Mouse (Mus musculus) 3T3-L1 (cell line): ENCODE measurements at regions not wholly inside any gene's neighbourhood (a gene's known extent, or its start where the extent isn't known, plus 50 kb on each side); places are given as distances from the start of the nearest gene placed in this dataset.
A peak's percentile ranks its signal among the peaks of the same experiment; 100 is the strongest.

Experiments
- DNase-seq: peaks from one replicate; pipeline ENCODE4 v3.0.0-alpha.2; 2015; ENCODE audit warnings: low read depth, low spot score

DNA sequence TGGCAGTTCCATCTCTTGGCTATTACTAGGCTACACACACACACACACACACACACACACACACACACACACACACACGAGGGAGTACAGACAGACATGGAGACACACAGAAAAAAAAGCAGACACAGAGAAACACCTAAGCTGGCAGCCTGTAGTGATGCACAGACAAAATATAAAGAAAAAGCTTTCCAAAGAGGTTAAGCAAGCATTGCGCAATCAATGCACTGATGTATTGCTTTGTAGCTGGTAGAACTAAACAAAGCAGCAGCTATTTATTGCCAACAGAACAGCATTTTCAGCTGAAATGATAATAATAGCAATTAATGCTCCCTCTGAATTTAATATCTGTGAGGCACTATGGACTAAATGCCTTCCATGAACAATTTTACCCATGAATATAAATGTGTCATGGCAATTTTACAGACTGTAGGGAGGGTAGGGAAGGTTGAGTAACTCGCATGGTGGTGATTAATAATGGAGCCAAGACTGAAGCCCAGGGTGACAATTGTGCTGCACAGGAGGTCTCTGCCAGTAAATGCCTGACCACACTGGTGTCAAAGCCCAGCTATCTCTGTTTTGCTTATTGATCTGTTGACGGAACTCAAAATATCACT is 271.7 kb downstream of the Gm11361 start:
- peak; percentile 40 for DNase-seq

DNA sequence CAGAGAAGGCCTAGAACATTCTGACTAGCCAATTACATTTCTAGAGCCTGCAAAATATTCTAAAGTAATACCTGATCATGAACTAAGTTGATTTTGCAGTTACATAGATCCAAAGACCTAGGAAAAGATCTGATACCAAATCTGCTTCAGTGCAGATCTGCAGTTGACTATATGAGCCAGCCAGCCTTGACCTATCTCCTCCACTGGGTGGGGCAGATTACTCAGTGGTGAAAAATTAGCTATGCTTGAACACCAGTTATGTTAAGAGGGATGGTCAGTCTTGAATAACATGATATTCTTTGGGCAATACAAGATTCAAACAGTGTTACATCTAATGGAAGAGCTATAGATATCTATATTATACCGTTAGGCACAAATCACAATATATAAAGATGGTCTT is 269.0 kb downstream of the Gm11361 start:
- peak; percentile 56 for DNase-seq

DNA sequence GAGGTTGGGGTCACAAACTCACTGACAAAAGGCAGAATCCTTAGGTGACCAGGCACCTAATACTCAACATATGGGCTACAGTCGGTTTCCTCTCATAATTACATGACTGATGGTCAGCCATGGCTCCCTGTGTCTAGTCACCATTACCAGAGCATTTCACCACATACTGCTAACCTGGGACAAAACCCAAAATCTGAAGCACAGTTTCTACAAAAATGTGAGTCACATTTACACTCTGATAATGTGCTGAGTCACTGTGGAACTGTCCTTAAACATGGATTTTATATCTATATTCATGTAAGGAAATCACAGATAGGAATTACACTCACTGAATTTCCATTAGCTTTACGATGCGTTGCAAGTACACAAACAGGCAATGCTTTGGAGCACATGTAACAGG is 267.1 kb downstream of the Gm11361 start:
- peak; percentile 69 for DNase-seq

DNA sequence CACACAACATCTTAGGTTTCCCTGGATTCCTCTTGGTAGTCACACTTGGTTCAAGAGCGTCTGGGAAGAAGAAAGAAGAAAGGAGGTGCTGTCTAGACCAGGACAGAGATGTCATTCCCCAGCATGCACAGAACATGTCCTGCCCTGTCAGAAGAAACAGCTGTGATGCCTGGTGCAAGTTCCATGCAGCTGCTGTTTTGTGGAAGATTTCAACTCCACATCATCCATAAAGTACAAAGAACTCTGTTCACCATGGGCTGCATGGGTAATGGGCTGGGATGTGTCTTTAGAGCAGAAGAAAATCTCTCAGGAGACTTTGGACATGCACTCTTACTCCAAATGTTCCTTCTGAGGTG is 262.8 kb downstream of the Gm11361 start:
- DNase-seq = no peak

DNA sequence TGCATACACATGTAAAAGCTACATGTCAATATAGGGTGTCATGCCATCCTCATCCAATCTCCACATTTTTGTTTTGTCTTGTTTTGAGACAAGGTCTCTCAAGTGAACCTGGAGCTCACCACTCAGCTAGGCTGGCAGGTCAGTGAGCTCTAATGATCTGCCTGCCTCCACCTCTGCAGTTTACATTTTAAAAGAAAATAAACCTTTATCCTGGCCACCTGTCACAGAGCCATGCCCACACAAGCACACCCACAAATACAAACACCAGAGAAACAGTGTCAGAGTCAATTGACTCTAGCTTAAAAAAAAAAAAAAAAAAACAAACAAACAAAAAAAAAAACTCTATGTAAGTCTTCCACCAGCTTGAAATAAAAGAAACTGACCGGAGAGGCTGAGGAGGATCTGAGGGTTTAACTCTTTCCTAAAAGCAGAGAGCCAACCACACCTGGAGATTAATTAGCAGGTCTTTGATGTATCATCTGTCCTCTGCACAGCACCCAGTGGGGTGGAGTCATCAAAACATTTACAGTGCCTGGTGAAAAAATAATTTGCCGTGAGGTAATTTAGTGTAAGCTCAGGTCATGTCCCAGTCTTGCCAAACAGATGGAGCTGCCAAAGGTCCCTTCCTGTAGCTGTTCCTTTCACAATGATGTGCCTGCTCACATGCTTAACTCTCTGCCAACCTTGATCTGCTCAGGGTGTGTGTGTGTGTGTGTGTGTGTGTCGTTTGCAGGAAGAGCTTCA is 262.2 kb downstream of the Gm11361 start:
- no peak for DNase-seq

DNA sequence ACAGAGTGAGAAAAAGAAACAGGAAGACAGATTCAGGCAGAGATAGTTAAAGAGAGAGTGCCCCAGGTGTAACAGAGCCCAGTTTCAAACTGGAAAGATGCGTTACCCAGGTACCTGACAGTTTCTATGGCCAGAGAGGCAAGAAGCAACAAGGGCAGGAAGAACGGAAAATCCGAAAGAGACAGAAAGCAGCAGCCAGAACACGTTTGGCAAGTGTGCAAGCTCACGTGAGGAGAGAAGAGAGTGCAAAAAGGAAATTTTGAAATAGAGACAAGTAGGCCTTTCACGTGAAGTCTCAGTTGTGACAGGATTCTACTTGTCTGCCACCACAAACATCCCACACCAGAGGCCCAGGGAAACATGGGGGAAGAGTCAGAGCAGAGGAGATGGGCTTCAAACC is 259.8 kb downstream of the Gm11361 start:
- no peak for DNase-seq

DNA sequence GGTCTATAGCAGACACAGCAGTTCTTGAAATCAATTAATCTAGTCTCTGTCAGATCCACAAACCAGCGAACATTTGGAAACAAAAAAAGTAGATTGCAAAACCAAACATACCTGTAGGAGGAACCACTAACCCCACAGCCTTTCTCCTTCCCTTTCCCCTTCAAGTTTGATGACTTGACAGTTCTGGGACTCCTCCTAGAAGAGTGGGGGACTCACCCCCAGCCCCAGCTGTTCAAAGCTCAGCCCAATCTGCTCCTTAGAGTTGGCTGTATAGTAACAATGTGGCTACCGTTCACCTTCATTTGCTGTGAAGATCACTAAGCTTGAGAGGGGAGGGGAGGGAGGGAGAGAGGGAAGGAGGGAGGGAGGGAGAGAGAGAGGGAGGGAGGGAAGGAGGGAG is 259.3 kb downstream of the Gm11361 start:
- no peak for DNase-seq

DNA sequence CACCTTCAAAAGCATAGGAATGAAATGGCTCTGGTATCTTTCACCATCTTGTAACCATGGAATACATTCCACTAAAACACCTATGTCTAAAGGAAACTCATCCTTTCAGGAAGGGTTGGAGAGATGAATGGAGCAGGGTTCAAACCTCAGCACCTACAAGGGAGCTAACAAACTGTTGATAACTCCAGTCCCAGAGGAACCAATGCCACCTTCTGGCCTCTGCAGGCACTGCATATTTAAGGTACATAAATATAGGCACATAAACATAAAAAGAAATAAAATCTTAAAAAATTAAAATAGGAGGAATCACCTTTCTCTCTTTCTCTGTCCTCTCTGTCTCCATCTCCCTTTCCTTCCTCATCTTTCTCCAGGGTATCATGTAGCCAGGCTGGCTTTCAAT is 256.9 kb downstream of the Gm11361 start:
- no peak for DNase-seq

DNA sequence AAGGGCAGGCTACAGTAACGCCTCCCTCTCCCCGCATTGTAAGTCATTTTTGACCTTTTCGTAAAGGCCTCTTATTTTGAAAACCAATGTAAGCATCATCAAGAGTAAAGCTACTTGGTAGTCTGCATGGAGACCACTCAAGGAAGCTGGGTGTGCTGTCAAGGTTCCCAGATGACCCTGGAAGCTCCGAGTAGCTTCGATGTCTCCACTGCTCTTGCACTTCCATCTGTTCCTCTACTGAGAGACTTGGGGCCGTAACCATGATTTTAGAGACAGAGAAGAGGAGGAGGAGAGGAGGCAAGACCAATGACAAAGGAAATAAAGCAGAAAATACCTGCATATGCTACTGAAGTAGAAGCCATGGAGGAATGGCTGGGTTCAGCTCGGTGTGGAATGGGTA is 256.0 kb downstream of the Gm11361 start:
- no peak for DNase-seq

DNA sequence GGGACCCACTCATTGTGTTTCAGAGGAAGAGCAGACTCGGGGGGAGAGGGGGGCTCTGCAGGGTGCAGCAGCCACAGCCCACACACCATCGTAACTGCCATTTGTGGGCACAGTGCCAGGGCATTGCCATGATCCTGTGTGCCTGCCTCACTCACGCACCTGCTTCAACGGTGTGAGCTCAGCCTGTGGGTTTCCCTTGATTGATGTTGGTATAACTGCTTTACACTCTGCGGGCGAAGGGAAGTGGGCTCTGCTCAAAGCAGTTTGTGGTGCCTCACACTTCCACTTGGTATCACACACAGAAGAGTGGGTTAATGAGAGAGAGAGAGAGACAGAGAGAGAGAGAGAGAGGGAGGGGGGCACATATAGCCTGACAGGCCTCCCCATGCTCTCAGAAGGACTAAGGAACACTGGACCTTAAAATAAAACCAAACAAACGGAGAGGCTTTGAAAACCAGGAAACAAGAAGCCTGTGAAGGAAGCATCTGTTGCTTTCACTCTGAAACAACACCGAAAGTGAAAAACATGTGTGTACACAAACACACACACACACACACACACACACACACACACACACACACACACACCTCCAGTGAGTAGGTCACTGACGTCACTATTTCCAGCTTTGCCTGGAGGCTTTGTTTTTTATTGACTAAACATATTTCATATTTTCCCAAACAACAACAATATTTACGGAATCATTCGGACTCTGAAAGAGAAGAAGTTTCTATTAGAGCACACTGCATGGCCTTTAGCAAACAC is 255.4 kb downstream of the Gm11361 start:
- DNase-seq = no peak

DNA sequence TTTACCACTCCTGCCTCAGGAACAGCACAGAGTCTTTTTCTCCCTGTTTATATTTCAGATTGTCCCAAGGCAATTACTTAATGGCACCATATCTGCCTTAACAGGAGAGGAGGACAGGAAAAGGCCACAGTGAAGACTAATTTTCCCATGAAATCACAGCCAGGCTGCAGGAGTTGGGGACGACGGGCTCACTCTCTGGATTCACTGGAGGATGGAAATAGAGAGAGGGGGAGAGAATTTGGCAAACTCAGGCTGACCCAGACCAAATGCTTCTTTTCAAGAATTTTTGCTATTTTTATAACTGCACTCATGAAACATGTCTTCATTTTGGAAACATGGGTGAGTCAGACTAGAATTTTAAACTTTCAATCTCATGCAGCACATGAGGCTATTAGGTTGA is 250.9 kb downstream of the Gm11361 start:
- no peak for DNase-seq

DNA sequence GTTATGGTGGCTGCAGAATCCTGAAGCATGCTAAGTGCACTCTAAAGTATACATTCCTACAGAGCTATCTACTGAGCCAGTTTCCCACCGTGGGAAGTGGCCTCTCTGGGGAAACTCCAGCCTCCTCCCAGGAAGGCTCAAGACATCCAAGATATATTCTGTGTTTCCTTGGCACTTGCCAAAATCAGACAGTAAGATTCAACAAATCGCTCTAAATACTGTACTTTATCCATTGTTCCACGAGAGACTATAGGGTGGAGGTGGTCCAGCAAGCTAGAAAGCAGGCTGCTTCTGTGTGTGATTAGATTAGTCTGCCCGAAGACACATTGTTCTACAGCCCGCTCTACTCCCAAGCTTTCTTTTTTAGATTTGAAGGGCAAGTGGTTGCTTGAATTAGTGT is 250.5 kb downstream of the Gm11361 start:
- no peak for DNase-seq

DNA sequence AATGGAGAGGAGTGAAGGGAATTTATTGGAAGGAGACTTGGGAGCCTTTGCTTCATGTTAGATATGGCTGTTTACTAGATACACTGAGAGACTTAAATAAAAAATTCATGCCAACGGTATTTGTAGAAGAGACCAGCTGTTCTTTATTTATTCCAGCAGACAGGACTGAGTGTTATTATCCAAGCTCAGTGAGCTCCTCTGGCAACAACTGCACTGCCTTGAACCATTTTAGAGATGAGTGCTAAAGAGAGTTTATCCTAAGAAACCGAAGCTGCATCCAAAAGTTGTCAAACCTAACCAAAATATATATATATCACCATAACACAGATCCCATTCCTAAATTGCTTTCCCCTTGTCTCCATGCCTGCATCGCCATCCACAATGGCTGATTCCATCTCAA is 247.0 kb downstream of the Gm11361 start:
- DNase-seq = no peak

DNA sequence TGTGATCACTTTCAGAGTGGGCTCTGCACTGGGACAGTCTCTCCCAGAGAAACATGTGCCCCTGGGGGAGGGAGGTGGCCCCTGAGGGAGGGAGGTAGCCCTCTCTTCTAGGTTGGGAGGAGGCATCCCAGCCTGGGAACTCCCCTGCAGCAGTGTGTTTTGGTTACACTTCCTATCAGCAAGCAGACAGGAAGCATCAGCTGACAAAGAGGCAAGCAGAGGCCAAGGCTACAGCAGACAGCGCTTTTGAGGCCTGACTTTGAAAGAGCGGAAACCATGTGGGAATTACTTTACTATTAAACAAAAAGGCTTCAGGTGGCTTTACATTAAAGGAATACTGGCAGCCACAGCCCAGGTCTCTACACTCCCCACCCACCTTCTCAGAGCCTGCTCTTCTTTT is 244.8 kb downstream of the Gm11361 start:
- DNase-seq = no peak

DNA sequence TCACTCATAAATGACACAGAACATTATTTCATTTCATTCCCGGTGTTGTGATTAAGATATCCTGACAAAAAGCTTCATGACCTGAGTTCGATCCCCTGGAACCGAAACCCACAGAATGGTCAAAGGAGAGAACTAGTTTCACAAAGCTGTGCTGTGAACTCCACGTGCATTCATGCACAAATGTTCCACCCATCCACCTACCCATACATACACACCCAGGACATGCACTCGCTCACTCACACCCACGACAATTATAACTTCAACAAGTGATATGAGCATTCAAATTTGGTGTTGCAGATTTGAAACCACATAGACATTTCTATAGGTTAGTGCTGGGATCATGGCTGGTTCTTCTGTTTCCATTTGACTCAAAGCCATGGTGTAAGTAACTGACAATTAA is 243.4 kb downstream of the Gm11361 start:
- no peak for DNase-seq

DNA sequence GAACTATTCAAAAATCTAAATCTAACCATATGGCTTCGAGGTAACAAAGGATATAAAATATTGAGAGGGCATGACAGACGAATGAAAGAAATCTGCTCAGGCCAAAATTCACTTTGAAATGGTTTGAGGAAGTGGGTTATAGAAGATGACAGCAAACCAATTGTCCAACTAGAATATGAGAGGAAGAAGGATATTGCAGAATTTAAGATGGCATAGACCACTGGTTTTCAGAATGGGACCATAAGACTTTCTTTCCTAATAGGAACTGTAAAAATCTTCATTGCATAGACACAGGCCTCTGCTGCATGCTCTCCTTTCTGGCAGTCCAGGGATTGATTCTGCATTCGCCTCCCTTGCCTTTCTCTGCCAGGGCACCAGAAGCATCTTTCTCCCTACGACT is 240.2 kb downstream of the Gm11361 start:
- DNase-seq = no peak

DNA sequence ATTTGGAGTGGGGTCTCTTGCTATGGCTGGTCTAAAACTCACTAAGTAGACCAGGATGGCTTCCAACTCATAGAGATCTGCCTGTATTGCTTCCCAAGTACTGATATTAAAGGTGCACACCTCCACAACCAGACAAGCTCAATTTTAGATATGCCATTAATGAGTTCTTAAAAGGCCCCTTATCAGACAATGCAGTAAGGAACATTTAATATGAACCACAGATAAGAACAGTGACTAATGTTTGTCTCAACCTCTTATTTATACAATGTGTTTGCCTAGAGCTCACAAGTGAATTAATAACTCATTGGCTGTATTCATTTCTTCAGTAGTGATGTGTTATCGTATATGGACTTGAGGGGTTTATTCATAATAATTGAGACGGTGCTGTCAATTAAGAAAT is 234.7 kb downstream of the Gm11361 start:
- DNase-seq = no peak

DNA sequence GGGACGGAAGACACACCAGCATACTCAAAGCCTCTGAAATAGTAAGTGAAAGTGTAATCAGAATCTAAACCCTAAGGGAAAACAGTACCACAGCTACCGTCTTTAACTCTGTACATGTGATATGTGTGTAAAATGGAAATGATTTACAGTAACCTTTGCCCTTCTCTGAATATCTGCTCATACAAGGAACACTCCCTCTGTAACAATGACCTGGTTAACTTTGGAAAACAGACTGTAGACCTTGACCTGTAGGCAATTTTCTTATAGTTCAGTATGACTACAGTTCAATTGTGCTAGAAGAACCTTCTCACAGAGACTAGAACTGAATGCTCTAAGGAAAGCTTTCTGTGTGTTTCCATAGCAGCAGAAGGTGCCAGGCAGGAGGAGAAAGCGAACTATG is 226.4 kb downstream of the Gm11361 start:
- no peak for DNase-seq

DNA sequence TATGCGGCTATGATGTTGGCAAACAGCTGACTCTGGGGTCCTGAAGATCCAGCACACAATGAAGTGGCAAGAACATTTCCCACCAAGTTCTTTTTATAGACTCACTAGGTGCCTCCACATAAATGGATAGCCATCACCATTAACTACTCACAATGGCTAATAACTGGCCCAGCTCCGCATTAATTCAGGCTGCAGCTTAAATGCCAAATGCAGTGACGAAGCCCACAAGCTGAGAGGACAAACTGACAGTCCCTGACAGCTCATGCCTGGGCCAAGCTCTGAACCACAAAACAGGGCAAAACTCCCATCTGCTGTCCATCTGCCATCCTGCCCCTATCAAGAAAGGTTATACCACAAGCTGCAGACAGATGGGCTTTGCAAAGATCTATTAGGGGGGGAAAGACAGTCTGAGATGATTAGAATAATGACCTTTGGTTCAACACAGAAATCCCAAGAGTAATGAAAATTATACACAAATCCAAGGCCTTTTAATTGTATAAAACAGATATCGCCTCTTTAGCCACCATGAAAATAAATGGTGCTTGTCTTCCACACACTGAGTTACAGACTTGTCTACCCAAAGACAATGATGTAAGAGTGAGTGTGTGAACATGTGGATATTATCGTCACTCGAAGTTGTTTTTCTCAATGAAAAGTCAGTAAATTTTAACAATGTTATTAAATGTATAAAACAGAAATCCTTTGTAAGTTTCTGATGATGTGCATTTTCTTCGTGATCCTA is 224.1 kb downstream of the Gm11361 start:
- no peak for DNase-seq

DNA sequence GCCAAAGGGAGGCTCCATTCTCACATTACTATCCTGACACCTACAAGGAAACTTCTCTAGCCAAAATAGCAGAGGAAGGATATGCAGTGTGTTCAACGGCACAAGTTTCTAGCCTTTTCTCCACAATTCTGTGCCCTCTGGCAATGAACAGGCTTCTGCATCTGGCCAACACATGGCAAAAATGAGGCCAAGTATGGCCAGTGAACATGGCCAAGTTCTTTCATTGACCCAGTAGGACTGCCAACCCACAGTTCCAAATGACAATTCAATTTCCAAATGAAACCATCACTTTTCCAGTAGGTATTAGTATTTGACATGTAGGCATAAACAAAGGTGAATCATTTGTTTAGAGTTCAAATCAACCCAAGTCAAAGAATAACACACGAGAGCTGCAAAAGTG is 208.8 kb downstream of the Gm11361 start:
- DNase-seq = peak; percentile 48

DNA sequence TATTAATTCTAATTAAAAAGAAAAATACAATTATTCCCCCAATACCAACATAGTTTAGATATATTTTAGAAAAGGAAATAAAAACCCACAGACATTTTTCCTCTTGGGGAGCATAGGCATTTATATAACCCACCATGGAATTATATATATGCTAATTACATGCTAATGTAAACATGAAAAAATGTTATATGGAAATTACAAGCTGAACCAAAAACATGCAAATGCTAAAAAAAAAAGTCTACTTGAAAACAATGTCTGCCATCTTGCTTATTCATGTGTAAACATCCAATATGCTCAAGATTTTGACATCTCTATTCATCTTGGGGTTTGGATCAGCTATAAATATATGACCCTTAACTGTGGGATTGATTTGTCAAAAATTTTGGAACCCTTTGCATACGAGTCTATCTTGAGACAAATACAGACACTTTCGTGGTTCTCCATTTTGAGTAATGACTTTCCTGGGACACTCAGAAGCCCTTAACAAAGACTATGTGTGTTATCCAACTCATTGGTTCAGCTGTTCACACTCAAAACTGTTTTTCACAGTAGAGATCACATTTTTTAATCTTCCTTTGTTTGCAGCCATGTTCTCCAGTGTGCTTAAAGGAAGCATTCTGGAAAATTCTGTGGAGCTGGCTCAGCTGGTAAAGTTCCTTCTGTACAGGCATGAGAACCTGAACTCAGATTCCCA is 208.0 kb downstream of the Gm11361 start:
- DNase-seq = no peak

DNA sequence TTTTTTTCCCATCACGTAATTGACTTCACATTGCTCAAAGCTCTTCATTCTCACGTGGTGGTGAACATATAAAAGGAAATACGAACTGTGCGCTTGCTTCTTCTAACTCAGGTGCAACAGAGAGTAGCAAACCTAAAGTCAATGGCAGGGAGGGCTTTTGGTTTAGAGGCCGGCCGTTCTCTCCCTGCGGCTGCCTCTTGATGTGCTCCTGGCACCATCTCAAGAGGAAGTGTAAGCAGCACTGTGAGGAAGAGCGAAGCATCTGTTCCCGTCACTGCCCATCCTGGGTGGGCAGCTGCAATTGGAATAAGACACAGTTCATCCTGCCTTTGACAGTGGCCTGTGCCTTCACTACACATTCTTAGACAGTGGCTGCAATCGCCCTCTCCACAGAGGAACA is 204.0 kb downstream of the Gm11361 start:
- DNase-seq = no peak
